In the genomic region with DNA sequence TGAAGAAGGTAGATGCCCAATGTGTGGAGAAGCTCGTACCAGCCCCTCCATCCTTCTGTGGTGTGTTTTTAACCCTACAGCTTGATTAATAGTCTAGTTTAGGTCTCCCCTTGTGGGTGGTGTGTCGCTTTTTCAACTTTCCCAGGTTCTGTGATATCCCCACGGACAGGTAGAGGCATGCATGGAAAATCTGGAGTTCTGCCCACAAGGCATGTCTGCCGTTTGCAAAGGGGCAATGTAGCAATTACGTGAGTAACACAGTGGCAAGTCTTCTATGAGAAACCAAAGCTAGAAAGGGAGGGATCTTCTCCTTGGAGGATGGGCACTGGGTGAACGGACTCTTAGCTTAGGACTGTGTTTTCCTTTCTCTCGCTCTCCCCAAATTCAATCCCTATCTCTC, we compare ENCODE assay signal across 18 mouse cellular contexts.
"Had no signal": no experiment of that assay in that cellular context is flagged by ENCODE, and none has a peak within 500 bp of the region (broad histone marks: within the 10 kb centered on the region; RNA-seq: fewer than 3 reads in every experiment).

No protein-coding gene starts in this region.

- ATAC-seq: intestine, postnatal 0 days; midbrain, embryonic 13.5 days had no signal

- H3K9ac ChIP-seq: limb, embryonic 12.5 days; liver, embryonic 13.5 days; midbrain, embryonic 13.5 days had no signal

- H3K27me3 ChIP-seq: limb, embryonic 12.5 days; liver, embryonic 13.5 days; midbrain, embryonic 13.5 days had no signal

- H3K27ac ChIP-seq: kidney, postnatal 0 days; layer of hippocampus, adult 2 months; limb, embryonic 12.5 days; liver, embryonic 13.5 days; macrophage; midbrain, embryonic 13.5 days had no signal

- H3K4me2 ChIP-seq: limb, embryonic 12.5 days; liver, embryonic 13.5 days; midbrain, embryonic 13.5 days had no signal

- H3K9me3 ChIP-seq: limb, embryonic 12.5 days; liver, embryonic 13.5 days; midbrain, embryonic 13.5 days had no signal

- H3K4me1 ChIP-seq: liver, embryonic 13.5 days; midbrain, embryonic 13.5 days had no signal

- DNase-seq: kidney, adult 2 months; kidney, postnatal 25 days; layer of hippocampus, adult 9-11 months; liver; liver, embryonic 13.5 days; lung, adult 2 months; right cerebral cortex, adult 18-20 months; right cerebral cortex, postnatal 14 days; right cerebral cortex, postnatal 4 days; thymus, adult 2 months; thymus, postnatal 14 days; thymus, postnatal 4 days had no signal

- H3K36me3 ChIP-seq: limb, embryonic 12.5 days; liver, embryonic 13.5 days; midbrain, embryonic 13.5 days had no signal

- H3K4me3 ChIP-seq: layer of hippocampus, adult 2 months; limb, embryonic 12.5 days; liver, embryonic 13.5 days; midbrain, embryonic 13.5 days had no signal
